Mouse (Mus musculus): ENCODE measurements around the gene Krtap4-8.
"Not testable (repeated sequence)": the region's sequence is repeated elsewhere in the genome, so short reads cannot be mapped to it uniquely, and the experiment has no call there.

Gene Krtap4-8

DNA sequence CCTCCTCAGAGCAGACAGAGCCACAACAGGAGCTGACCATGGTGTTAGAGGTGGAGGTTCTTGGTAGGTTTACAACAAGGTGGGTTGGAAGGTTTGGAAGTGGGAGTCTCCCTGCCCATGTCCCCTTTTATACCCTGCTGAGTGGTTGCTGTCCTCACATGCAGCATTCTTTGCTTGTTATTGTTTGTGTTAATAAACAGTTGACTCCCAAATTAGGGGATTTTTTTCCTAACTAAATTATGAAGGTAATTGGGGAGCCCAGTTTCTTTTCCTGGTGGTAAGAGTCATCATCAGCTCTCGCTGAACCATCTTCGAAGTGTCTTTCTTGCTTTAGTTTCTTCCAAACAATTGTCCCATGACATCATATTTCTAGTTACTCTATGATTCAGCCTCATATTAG lies at the start of gene Krtap4-8:
Gene Krtap4-8 (minus strand): TSS at position 101 of the 400 bp plus-strand sequence.
- DNase-seq (ENCODE audit: inconsistent ontology term): no peak

DNA sequence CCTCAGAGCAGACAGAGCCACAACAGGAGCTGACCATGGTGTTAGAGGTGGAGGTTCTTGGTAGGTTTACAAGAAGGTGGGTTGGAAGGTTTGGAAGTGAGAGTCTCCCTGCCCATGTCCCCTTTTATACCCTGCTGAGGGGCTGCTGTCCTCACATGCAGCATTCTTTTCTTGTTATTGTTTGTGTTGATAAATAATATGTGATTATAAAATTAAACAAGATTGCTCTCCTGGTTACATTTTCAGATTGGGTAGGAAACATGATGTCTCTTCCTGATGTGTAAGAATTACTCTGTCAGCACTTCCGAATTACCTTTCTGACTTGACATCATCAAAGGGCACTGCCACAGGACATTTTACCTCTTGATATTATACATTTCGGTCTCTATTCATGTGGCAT lies 35.1 kb upstream of the Krtap4-8 start, which contains the start of gene Gm11564:
Gene Gm11564 (minus strand): TSS at position 101 of the 400 bp plus-strand sequence.
- not testable (repeated sequence) for DNase-seq (ENCODE audit: inconsistent ontology term)

- not testable (repeated sequence) for DNase-seq (ENCODE audit: inconsistent ontology term)
Measured at GRCm38 (mm10) chr11:99809792-99810191, 29.3 kb upstream of the Krtap4-8 start, which contains the start of gene Krtap4-13. Gene Krtap4-13, minus strand, starts transcription at chr11:99809892.

DNA sequence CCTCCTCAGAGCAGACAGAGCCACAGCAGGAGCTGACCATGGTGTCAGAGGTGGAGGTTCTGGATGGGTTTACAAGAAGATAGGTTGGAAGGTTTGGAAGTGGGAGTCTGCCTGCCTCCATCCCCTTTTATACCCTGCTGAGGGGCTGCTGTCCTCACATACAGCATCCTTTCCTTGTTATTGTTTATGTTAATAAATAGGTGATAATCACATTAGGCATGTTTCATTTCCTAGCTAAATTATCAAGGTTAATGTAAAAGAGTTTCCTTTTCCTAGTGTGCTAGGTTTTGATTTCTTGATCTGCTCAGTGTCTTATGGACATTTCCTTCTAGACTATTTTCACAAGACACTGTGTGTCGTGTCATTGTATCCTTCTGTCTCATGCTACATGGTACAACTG lies 23.8 kb upstream of the Krtap4-8 start, which contains the start of gene Gm11554:
Gene Gm11554 (minus strand): TSS at position 101 of the 400 bp plus-strand sequence.
- DNase-seq (ENCODE audit: inconsistent ontology term): not testable (repeated sequence)

DNA sequence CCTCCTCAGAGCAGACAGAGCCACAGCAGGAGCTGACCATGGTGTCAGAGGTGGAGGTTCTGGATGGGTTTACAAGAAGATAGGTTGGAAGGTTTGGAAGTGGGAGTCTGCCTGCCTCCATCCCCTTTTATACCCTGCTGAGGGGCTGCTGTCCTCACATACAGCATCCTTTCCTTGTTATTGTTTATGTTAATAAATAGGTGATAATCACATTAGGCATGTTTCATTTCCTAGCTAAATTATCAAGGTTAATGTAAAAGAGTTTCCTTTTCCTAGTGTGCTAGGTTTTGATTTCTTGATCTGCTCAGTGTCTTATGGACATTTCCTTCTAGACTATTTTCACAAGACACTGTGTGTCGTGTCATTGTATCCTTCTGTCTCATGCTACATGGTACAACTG lies 18.3 kb upstream of the Krtap4-8 start, which contains the start of gene Gm11569:
Gene Gm11569 (minus strand): TSS at position 101 of the 400 bp plus-strand sequence.
- DNase-seq (ENCODE audit: inconsistent ontology term): not testable (repeated sequence)

DNA sequence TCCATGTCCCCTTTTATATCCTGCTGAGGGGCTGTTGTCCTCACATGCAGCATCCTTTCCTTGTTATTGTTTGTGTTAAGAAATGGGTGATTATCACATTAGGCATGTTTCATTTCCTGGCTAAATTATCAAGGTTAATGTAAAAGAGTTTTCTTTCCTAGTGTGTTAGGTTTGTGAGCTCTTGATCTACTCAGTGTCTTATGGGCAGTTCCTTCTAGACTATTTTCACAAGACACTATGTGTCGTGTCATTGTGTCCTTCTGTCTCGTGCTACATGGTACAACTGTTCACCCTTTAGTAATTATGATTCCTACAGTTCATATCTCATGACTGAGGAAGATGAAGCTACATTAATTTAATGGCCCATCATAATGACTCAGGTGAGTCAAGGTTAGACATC lies 12.9 kb upstream of the Krtap4-8 start, which contains the start of gene Gm11596:
Gene Gm11596 (minus strand): TSS at position 101 of the 400 bp plus-strand sequence.
- no peak for DNase-seq (ENCODE audit: inconsistent ontology term)

- DNase-seq (ENCODE audit: inconsistent ontology term): not testable (repeated sequence)
Measured at GRCm38 (mm10) chr11:99784900-99785299, 4.4 kb upstream of the Krtap4-8 start, which contains the start of gene Krtap4-9. Gene Krtap4-9, plus strand, starts transcription at chr11:99785200.

DNA sequence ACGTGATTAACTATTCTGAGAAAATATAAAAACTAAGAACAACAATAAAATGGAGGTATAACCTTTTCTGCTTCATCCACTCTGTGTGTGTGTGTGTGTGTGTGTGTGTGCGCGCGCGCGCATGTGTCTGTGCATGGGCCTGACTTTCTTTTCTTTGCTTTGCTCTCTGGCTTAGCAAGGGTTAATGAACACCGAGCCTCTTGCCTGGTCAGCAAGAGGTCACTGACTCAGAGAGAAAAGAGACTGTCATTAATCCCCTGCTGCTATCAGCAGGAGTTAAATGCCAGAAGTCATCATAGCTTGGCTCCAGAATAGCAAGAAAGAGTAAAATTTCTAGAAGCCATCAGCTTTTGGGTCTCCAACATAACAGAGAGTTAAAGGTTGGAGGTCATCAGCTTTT lies 2.1 kb downstream of the Krtap4-8 start:
- DNase-seq (ENCODE audit: inconsistent ontology term): no peak

DNA sequence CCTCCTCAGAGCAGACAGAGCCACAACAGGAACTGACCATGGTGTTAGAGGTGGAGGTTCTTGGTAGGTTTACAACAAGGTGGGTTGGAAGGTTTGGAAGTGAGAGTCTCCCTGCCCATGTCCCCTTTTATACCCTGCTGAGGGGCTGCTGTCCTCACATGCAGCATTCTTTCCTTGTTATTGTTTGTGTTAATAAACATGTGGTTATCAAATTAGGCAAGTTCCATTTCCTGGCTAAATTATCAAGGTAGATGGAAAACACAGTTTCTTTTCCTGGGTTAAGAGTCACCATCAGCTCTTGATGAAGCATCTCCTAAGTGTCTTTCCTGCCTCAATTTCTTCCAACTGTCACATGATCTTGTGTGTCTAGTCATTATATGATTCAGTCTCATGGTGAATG lies 7.7 kb downstream of the Krtap4-8 start, which contains the start of gene Gm11595:
Gene Gm11595 (minus strand): TSS at position 101 of the 400 bp plus-strand sequence.
- not testable (repeated sequence) for DNase-seq (ENCODE audit: inconsistent ontology term)

DNA sequence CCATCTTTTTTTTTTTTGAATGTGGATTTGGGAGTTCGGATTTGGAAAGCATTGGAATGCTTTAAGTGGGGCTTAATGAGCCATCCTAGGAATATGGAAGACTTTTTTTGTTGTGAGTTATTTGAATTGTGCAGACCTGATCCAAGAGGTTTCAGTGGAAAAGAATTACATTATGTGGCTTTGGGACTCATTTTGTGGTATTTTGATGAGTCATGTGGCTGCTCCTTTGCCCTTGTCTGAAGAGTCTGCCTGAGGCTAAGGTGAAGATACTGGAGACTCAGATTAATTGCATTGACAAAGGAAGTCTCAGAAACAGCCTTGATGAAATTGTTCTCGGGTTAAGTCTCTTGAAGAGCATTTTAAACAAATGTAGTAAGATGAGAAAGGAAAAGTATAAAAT lies 12.1 kb downstream of the Krtap4-8 start:
- DNase-seq (ENCODE audit: inconsistent ontology term): peak; percentile 78

DNA sequence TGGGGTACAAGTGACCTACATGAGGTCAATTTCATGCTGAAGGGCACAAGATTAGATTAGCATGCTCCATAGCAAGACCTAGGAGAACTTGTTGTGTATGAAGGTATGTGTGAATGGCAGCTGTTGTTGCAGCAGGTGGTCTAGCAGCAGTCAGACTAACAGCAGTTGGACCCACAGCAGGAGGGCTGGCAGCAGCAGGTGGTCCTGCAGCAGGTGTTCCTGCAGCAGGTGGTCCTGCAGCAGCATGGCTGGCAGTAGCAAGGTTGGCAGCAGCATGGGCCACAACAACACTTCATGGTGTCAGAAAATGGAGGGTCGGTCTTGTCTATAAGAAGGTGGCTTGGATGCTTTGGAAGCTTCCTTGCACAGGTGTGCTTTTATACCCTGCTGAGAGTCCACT lies 21.6 kb downstream of the Krtap4-8 start:
- DNase-seq (ENCODE audit: inconsistent ontology term): no peak

DNA sequence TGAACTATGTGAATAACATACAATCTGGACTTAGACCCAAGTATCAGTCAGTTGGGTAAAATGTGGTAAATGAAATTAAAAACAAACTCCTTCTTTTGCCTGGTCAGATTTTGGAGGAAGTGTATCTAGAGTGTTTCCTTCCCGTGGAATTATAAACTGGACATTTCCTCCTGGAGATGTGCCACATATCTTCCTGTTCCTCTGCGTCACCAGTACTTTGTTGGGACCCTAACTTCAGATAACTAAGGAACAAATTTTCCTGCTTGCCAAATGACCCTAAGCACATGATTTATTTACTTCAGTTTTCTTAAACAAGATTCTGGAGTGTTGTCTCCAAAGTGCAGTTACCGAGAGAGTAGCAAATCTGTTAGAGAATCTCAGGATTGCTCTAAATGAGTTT lies 36.5 kb downstream of the Krtap4-8 start:
- no peak for DNase-seq (ENCODE audit: inconsistent ontology term)

GRCm38 (mm10) chr11:99734190-99734589 lies 46.3 kb downstream of the Krtap4-8 start, which contains the start of gene Gm14180:
Gene Gm14180, minus strand, starts transcription at chr11:99734290.
- DNase-seq (ENCODE audit: inconsistent ontology term): no peak
